Mouse (Mus musculus) liver, embryonic 16.5 days (tissue): ENCODE data around the gene Jade1. TPM values are rescaled to one million over a fixed set of nuclear protein-coding genes. Genes with fewer than 3 reads are reported as not detected.

Experiments used
- ATAC-seq: fragments of 200-750 bp; cut with Nextera tagmentation; 2 replicates; pipeline ENCODE4 v1.8.0; 2017; ENCODE audit warnings: low read depth, mild to moderate bottlenecking, moderate number of reproducible peaks, moderate library complexity
- H3K27ac ChIP-seq: fragments of 300-500 bp; sonication (generic); 2 replicates; pipeline ENCODE4 v1.5.1; 2014; ENCODE audit warnings: mild to moderate bottlenecking, low read length
- H3K27me3 ChIP-seq: fragments of 300-500 bp; sonication (generic); 2 replicates; pipeline ENCODE4 v1.6.1; 2014; ENCODE audit warnings: low read depth, low read length, mixed read lengths; ENCODE audit not compliant: control insufficient read depth, insufficient read depth
- H3K36me3 ChIP-seq: fragments of 300-500 bp; sonication (generic); 2 replicates; pipeline ENCODE4 v1.6.1; 2014; ENCODE audit warnings: mild to moderate bottlenecking; ENCODE audit not compliant: control insufficient read depth, insufficient read depth
- H3K4me1 ChIP-seq: fragments of 300-500 bp; sonication (generic); 2 replicates; pipeline ENCODE4 v1.6.1; 2014; ENCODE audit warnings: low read depth, low read length, mixed read lengths; ENCODE audit not compliant: control insufficient read depth
- H3K4me2 ChIP-seq: fragments of 300-500 bp; sonication (generic); 2 replicates; pipeline ENCODE4 v1.6.1; 2014; ENCODE audit warnings: low read depth, low read length, mixed read lengths
- H3K4me3 ChIP-seq: fragments of 300-500 bp; sonication (generic); 2 replicates; pipeline ENCODE4 v1.5.1; 2014; ENCODE audit warnings: low read depth, mild to moderate bottlenecking, low read length
- H3K9ac ChIP-seq: fragments of 300-500 bp; sonication (generic); 2 replicates; pipeline ENCODE4 v1.6.1; 2014; ENCODE audit warnings: low read depth, low read length
- H3K9me3 ChIP-seq: fragments of 300-500 bp; sonication (generic); replicated peaks from 2 replicates; pipeline ENCODE4 v1.6.1; 2016; ENCODE audit warnings: low read length; ENCODE audit not compliant: control insufficient read depth
- WGBS: fragments of 180-500 bp; shearing (Covaris S2); extraction: QIAGEN DNeasy Blood & Tissue Kit; methylation state at CpG from one replicate; pipeline ENCODE4 v1.1.7; 2014; ENCODE audit not compliant: insufficient replicate concordance; 5-methylcytosine and 5-hydroxymethylcytosine counted together
- polyA plus RNA-seq: library from polyadenylated mRNA; unstranded; fragments of >200 nt; fragmentation: Nextera tagmentation; extraction: Ambion mirVana; gene quantifications from 2 replicates; pipeline ENCODE4 v1.2.1, GENCODE M21; 2015

Gene Jade1
- polyA plus RNA-seq, 1 experiment from 2014 or later = 6.5 TPM

DNA sequence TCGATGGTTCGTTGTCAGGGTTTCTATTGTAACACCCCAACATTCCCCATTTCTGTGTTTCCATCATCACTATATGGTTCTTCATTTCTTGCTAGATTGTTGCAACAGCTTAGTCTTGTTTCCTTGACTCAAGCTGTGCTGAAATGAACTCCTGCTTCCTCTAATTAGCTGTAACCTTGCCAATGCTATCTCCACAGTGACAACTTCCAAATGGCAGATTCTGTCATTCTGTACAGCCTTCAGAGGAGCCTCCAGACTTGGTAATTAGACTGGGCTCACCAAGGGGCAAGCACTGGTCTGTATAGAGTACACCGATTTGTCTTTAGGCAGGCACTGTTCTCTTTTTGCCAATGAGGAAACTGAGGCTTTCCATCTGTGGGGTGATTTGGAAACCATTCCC, 63.0 kb downstream of the Jade1 start:
- Histone ChIP-seq H3K36me3 (peaks cover 12% of the 10 kb centered on the region), H3K4me3 (no peak overlapping the region), H3K4me1 (no peaks in the 10 kb centered on the region), H3K9me3 (no peaks in the 10 kb centered on the region), H3K9ac (no peak overlapping the region), H3K27ac (no peak overlapping the region), H3K27me3 (no peaks in the 10 kb centered on the region), H3K4me2 (no peak overlapping the region)
- no peak for ATAC-seq
- 74% methylated on average over 3 of the region's 3 CpGs for WGBS

DNA sequence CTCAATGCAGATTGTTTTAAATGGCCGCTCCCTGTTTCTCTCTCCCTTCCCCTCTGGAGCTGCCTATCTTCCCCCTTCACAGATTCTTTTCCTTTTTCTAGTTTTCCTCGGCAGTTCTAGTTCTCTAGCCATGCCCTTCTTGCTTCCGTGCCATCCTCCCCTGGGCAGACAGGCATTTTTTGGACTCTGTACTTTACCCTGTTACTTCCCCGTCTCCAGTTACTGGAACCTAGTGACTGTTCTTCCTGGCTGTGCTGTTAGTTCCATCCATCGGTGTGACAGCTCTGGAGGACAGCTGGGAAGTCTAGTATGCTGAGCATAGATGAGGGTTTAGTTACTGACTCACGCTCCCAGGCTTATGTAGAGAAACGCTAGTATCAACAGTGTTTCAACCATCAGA, 65.4 kb downstream of the Jade1 start:
- no peaks in the 10 kb centered on the region for H3K36me3 ChIP-seq
- H3K4me3 ChIP-seq = no peak overlapping the region
- no peaks in the 10 kb centered on the region for H3K27me3 ChIP-seq
- H3K27ac ChIP-seq = no peak overlapping the region
- no peaks in the 10 kb centered on the region for H3K9me3 ChIP-seq
- 68% methylated on average over 7 of the region's 7 CpGs for WGBS
- no peaks in the 10 kb centered on the region for H3K4me1 ChIP-seq
- no peak overlapping the region for H3K9ac ChIP-seq
- H3K4me2 ChIP-seq = no peak overlapping the region
- ATAC-seq = no peak

DNA sequence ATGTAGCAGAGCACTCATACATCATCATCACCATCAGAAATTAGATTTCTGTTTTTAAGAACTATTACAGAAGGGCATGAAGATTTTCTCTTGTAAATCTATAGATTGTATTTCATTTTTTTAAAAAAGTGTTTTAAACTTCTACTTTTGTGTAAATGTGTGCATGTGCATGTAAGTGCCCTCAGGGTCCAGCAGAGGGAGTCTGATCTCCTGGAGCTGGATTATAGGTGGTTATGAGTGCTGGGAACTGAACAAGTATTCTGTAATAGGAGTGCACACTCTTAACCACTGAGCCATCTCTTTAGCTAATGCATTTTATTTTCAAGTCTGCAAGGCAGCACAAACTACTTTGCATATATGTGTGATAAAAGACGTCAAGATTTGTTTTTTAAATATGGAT, 100.1 kb downstream of the Jade1 start:
- Histone ChIP-seq H3K4me2 (no peak overlapping the region), H3K9ac (no peak overlapping the region), H3K36me3 (0 out of 2 replicates have a peak, but pooled peaks cover 2% of the 10 kb centered on the region), H3K4me3 (no peak overlapping the region), H3K27me3 (no peaks in the 10 kb centered on the region), H3K9me3 (no peaks in the 10 kb centered on the region), H3K27ac (no peak overlapping the region), H3K4me1 (no peaks in the 10 kb centered on the region)
- WGBS = 77% methylated on average over 1 of the region's 1 CpGs
- ATAC-seq = no peak

Other genes with a start within 250 kb of the Jade1 start
- 4.1 and 4.2 TPM in 2 replicates for gene Sclt1, start 186.8 kb downstream of the Jade1 start, polyA plus RNA-seq
- gene D3Ertd751e, start 186.9 kb downstream of the Jade1 start, polyA plus RNA-seq = 4.5 and 5.7 TPM in 2 replicates